ENCODE assay signal across 21 mouse cellular contexts in genomic region chr16:17086241-17086640, GRCm38 (mm10). TPM values are rescaled to one million over a fixed set of nuclear protein-coding genes. Genes with fewer than 3 reads are reported as not detected.
DNase-seq lines count a peak whose midpoint lies in the region; ATAC-seq and TF ChIP-seq lines count a peak whose summit lies in the region.
"Had no signal": no experiment of that assay in that cellular context is flagged by ENCODE, and none has a peak within 500 bp of the region (broad histone marks: within the 10 kb centered on the region; RNA-seq: fewer than 3 reads in every experiment).

No protein-coding gene starts in this region.

- no peak overlapping the region for H3K9ac ChIP-seq in lung, postnatal 0 days (replicated peaks; ENCODE audit: low read depth)
- H3K9ac ChIP-seq: embryonic facial prominence, embryonic 12.5 days; forebrain, embryonic 13.5 days; forebrain, embryonic 15.5 days had no signal

- no peaks in the 10 kb centered on the region for H3K9me3 ChIP-seq in lung, postnatal 0 days (ENCODE audit: low read length)
- H3K9me3 ChIP-seq: embryonic facial prominence, embryonic 10.5 days; embryonic facial prominence, embryonic 12.5 days; forebrain, embryonic 13.5 days; forebrain, embryonic 15.5 days; G1E had no signal

- WGBS in lung, postnatal 0 days, result 69% methylated on average over 3 of the region's 3 CpGs

- TF ChIP-seq EP300 in lung, postnatal 0 days (IDR thresholded peaks at IDR 0.05), result no peak

- no peaks in the 10 kb centered on the region for H3K4me1 ChIP-seq in lung, postnatal 0 days (ENCODE audit: insufficient read depth, low read depth, low read length)
- H3K4me1 ChIP-seq: embryonic facial prominence, embryonic 10.5 days; embryonic facial prominence, embryonic 12.5 days; forebrain, embryonic 13.5 days; forebrain, embryonic 15.5 days had no signal

- TF ChIP-seq CTCF in layer of hippocampus, adult 2 months (conservative IDR thresholded peaks at IDR 0.05), result no peak
- TF ChIP-seq CTCF in lung, postnatal 0 days (IDR thresholded peaks at IDR 0.05), result no peak

- H3K4me2 ChIP-seq in lung, postnatal 0 days (replicated peaks; ENCODE audit: low read depth, low read length), result no peak overlapping the region
- H3K4me2 ChIP-seq: embryonic facial prominence, embryonic 12.5 days; forebrain, embryonic 13.5 days; forebrain, embryonic 15.5 days had no signal

- DNase-seq in layer of hippocampus, adult 2 months (ENCODE audit: low spot score in 2 of 2), result no peak
- no peak for DNase-seq in layer of hippocampus, postnatal 10 days (ENCODE audit: low spot score in 2 of 2)
- DNase-seq in lung, postnatal 0 days (ENCODE audit: low spot score), result no peak
- DNase-seq in lung, postnatal 36 days, result no peak
- DNase-seq in natural killer cell, adult 2 months (ENCODE audit: low spot score in 2 of 2), result peak; percentile 28 to 69
- no peak for DNase-seq in kidney, postnatal 14 days
- no peak for DNase-seq in spleen, postnatal 14 days (ENCODE audit: low spot score in 2 of 2)
- DNase-seq: B cell, adult 2 months; cerebellum, adult 11-12 months; cerebellum, adult 2 months; cerebellum, adult 9-10 months; cerebellum, postnatal 10 days; cerebellum, postnatal 25 days had no signal

- H3K36me3 ChIP-seq in lung, postnatal 0 days (ENCODE audit: insufficient read depth, low read length), result peaks cover 33% of the 10 kb centered on the region

- peak overlapping the region; percentile 78 for H3K27ac ChIP-seq in layer of hippocampus, adult 2 months
- peak overlapping the region; percentile 49 for H3K27ac ChIP-seq in lung, postnatal 0 days (ENCODE audit: low read length)
- H3K27ac ChIP-seq: embryonic facial prominence, embryonic 10.5 days; embryonic facial prominence, embryonic 12.5 days; forebrain, embryonic 13.5 days; forebrain, embryonic 15.5 days had no signal

- no peak overlapping the region for H3K4me3 ChIP-seq in layer of hippocampus, adult 2 months
- H3K4me3 ChIP-seq in lung, postnatal 0 days (ENCODE audit: low read depth, low read length), result no peak overlapping the region
- H3K4me3 ChIP-seq: embryonic facial prominence, embryonic 10.5 days; embryonic facial prominence, embryonic 12.5 days; forebrain, embryonic 13.5 days; forebrain, embryonic 15.5 days had no signal

- no peaks in the 10 kb centered on the region for H3K27me3 ChIP-seq in lung, postnatal 0 days (replicated peaks; ENCODE audit: insufficient read depth, low read length)
- H3K27me3 ChIP-seq: CH12.LX; embryonic facial prominence, embryonic 12.5 days; forebrain, embryonic 13.5 days; forebrain, embryonic 15.5 days; Patski had no signal

- no peak for ATAC-seq in lung, postnatal 0 days
- ATAC-seq: CD4-positive, CD25-positive, alpha-beta regulatory T cell, adult 4 months; forebrain, embryonic 13.5 days; forebrain, embryonic 15.5 days; Patski had no signal

RNA-seq across cellular contexts. Expression of gene Ypel1, which starts 16.7 kb away (rescaled TPM):
- total RNA-seq in layer of hippocampus, adult 2 months (2021), result 10 to 100 TPM; 35.0 to 38.0 TPM
- total RNA-seq in layer of hippocampus, postnatal 10 days (2021), result 10 to 100 TPM; 49.3 TPM
- 10.6 and 15.1 TPM in 2 replicates for polyA plus RNA-seq in lung, postnatal 0 days (2015; fragmentation: Nextera tagmentation; extraction: Ambion mirVana)

RNA-seq across cellular contexts. Expression of gene Ppil2, which starts 24.8 kb away (rescaled TPM):
- 100 to 1,000 TPM in 1 of 2 experiments, 10 to 100 TPM in 1; 91.3 to 105 TPM for total RNA-seq in layer of hippocampus, adult 2 months (2021)
- 10 to 100 TPM; 87.4 to 90.0 TPM for total RNA-seq in layer of hippocampus, postnatal 10 days (2021)
- 82.2 and 91.4 TPM in 2 replicates for polyA plus RNA-seq in lung, postnatal 0 days (2015; fragmentation: Nextera tagmentation; extraction: Ambion mirVana)

RNA-seq across cellular contexts. Expression of gene 2610318N02Rik, which starts 38.7 kb away (rescaled TPM):
- total RNA-seq in layer of hippocampus, adult 2 months (2021), result 1 to 10 TPM in 1 of 2 experiments, under 1 TPM in 1; 0.76 to 1.8 TPM
- 1 to 10 TPM; 1.0 to 1.6 TPM for total RNA-seq in layer of hippocampus, postnatal 10 days (2021)
- polyA plus RNA-seq in lung, postnatal 0 days (2015; fragmentation: Nextera tagmentation; extraction: Ambion mirVana), result 0.90 and 1.3 TPM in 2 replicates

RNA-seq across cellular contexts. Expression of gene Sdf2l1, which starts 45.9 kb away (rescaled TPM):
- total RNA-seq in layer of hippocampus, adult 2 months (2021), result 10 to 100 TPM; 21.6 to 26.4 TPM
- total RNA-seq in layer of hippocampus, postnatal 10 days (2021), result 10 to 100 TPM; 11.6 to 13.0 TPM
- 20.6 and 34.6 TPM in 2 replicates for polyA plus RNA-seq in lung, postnatal 0 days (2015; fragmentation: Nextera tagmentation; extraction: Ambion mirVana)

RNA-seq across cellular contexts. Expression of gene Ydjc, which starts 58.2 kb away (rescaled TPM):
- total RNA-seq in layer of hippocampus, adult 2 months (2021), result 10 to 100 TPM; 24.5 to 25.2 TPM
- 10 to 100 TPM; 43.3 to 49.1 TPM for total RNA-seq in layer of hippocampus, postnatal 10 days (2021)
- polyA plus RNA-seq in lung, postnatal 0 days (2015; fragmentation: Nextera tagmentation; extraction: Ambion mirVana), result 1.6 TPM in 2 replicates

Comparison
In these comparisons a context has a peak if more than half of its experiments do, and no peak if none do; other contexts are left out.
1. DNase-seq: peak in natural killer cell, adult 2 months (2 of 2); none in layer of hippocampus, adult 2 months (0 of 2), layer of hippocampus, postnatal 10 days (0 of 2), lung, postnatal 0 days (single experiment), lung, postnatal 36 days (single experiment), kidney, postnatal 14 days (single experiment) and spleen, postnatal 14 days (0 of 2).